Comparison of ENCODE assay signal across 28 mouse cellular contexts in the genomic region with DNA sequence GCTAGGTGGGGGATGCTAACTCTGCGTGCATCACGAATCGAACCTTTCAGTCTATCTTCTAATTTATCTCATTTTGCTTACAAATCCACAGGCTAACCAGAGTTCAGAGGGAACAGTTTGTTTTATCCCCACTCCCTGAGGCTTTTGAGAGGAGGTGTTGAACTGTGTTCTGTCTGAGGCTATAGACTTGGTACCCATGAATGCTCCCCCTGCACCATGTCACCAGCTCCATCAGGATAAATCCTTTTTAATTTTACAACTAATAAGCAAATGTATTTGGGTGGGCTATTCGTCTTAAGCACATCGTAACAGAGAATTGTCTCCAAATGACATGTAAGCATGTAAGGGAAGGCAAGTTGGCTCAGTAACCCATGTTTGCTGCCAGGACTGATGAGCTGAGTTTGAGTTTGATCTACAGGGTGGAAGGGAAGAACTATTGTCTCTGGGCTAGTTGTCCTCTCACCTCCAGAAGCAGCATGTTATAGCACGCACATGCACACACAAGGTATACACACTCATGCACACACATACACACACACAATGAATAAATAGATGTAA.
"Had no signal": no experiment of that assay in that cellular context is flagged by ENCODE, and none has a peak within 500 bp of the region (broad histone marks: within the 10 kb centered on the region; RNA-seq: fewer than 3 reads in every experiment).

No protein-coding gene starts in this region.

- DNase-seq: cerebellum, adult 2 months; cerebellum, adult 8-10 months; cerebellum, adult 9-10 months; cerebellum, adult 9-11 months; cerebellum, postnatal 10 days; cerebellum, postnatal 14 days; cerebellum, postnatal 25 days; cerebellum, postnatal 36 days; embryo, embryonic 11 days; forebrain, postnatal 0 days; gastrocnemius, adult 2 months; gastrocnemius, postnatal 10 days; gastrocnemius, postnatal 14 days; gastrocnemius, postnatal 25 days; gastrocnemius, postnatal 36 days; heart, adult 11 months; heart, adult 18-20 months had no signal

- H3K9me3 ChIP-seq: embryonic facial prominence, embryonic 10.5 days; embryonic facial prominence, embryonic 12.5 days; embryonic facial prominence, embryonic 15.5 days; forebrain, embryonic 12.5 days; forebrain, embryonic 13.5 days; forebrain, embryonic 15.5 days had no signal

- H3K4me2 ChIP-seq: embryonic facial prominence, embryonic 12.5 days; embryonic facial prominence, embryonic 13.5 days; embryonic facial prominence, embryonic 15.5 days; forebrain, embryonic 12.5 days; forebrain, embryonic 13.5 days; forebrain, embryonic 15.5 days had no signal

- ATAC-seq: forebrain, embryonic 13.5 days; forebrain, embryonic 14.5 days; forebrain, embryonic 15.5 days; forebrain, embryonic 16.5 days; forebrain, postnatal 0 days had no signal

- H3K4me1 ChIP-seq: embryonic facial prominence, embryonic 10.5 days; embryonic facial prominence, embryonic 12.5 days; forebrain, embryonic 10.5 days; forebrain, embryonic 12.5 days; forebrain, embryonic 13.5 days had no signal

- H3K27me3 ChIP-seq: embryonic facial prominence, embryonic 12.5 days; embryonic facial prominence, embryonic 13.5 days; embryonic facial prominence, embryonic 15.5 days; forebrain, embryonic 12.5 days; forebrain, embryonic 13.5 days; forebrain, embryonic 15.5 days had no signal

- H3K4me3 ChIP-seq: embryonic facial prominence, embryonic 10.5 days; embryonic facial prominence, embryonic 12.5 days; embryonic facial prominence, embryonic 13.5 days; embryonic facial prominence, embryonic 15.5 days; erythroblast, embryonic 14.5 days; forebrain, embryonic 10.5 days; forebrain, embryonic 12.5 days; forebrain, embryonic 13.5 days; forebrain, embryonic 15.5 days; gastrocnemius, adult 2 months had no signal

- H3K36me3 ChIP-seq: embryonic facial prominence, embryonic 10.5 days; embryonic facial prominence, embryonic 12.5 days; embryonic facial prominence, embryonic 13.5 days; embryonic facial prominence, embryonic 15.5 days; forebrain, embryonic 10.5 days; forebrain, embryonic 12.5 days; forebrain, embryonic 15.5 days had no signal

- H3K27ac ChIP-seq: embryonic facial prominence, embryonic 10.5 days; embryonic facial prominence, embryonic 12.5 days; embryonic facial prominence, embryonic 13.5 days; embryonic facial prominence, embryonic 15.5 days; forebrain, embryonic 10.5 days; forebrain, embryonic 12.5 days; forebrain, embryonic 13.5 days; forebrain, embryonic 15.5 days had no signal

- H3K9ac ChIP-seq: embryonic facial prominence, embryonic 12.5 days; embryonic facial prominence, embryonic 13.5 days; embryonic facial prominence, embryonic 15.5 days; forebrain, embryonic 12.5 days; forebrain, embryonic 13.5 days; forebrain, embryonic 15.5 days; forebrain, postnatal 0 days had no signal
